Mouse (Mus musculus) heart, embryonic 15.5 days (tissue): ENCODE results near the gene Uhrf1bp1. TPM values are rescaled to one million over a fixed set of nuclear protein-coding genes. Genes with fewer than 3 reads are reported as not detected.
A peak's percentile ranks its signal among the peaks of the same experiment; 100 is the strongest.
"Not testable (repeated sequence)": the region's sequence is repeated elsewhere in the genome, so short reads cannot be mapped to it uniquely, and the experiment has no call there.

Experiments used
- ATAC-seq: fragments of 200-750 bp; cut with Nextera tagmentation; replicated peaks from 2 replicates; pipeline ENCODE4 v1.8.0; 2017; ENCODE audit warnings: low read depth, moderate TSS enrichment; ENCODE audit not compliant: insufficient number of reproducible peaks, insufficient read depth, low FRiP score
- H3K27ac ChIP-seq: fragments of 300-500 bp; sonication (generic); 2 replicates; pipeline ENCODE4 v1.5.1; 2015; ENCODE audit warnings: mild to moderate bottlenecking, inconsistent platforms
- H3K27me3 ChIP-seq: fragments of 300-500 bp; sonication (generic); 2 replicates; pipeline ENCODE4 v1.6.1; 2015; ENCODE audit warnings: inconsistent platforms
- H3K36me3 ChIP-seq: fragments of 300-500 bp; sonication (generic); 2 replicates; pipeline ENCODE4 v1.6.1; 2015; ENCODE audit warnings: mild to moderate bottlenecking, inconsistent platforms
- H3K4me1 ChIP-seq: fragments of 300-500 bp; sonication (generic); replicated peaks from 2 replicates; pipeline ENCODE4 v1.6.1; 2015; ENCODE audit warnings: inconsistent platforms
- H3K4me2 ChIP-seq: fragments of 300-500 bp; sonication (generic); 2 replicates; pipeline ENCODE4 v1.6.1; 2015; ENCODE audit warnings: inconsistent platforms, mild to moderate bottlenecking, moderate library complexity
- H3K4me3 ChIP-seq: fragments of 300-500 bp; sonication (generic); 2 replicates; pipeline ENCODE4 v1.5.1; 2015; ENCODE audit warnings: mild to moderate bottlenecking, inconsistent platforms
- H3K9ac ChIP-seq: fragments of 300-500 bp; sonication (generic); 2 replicates; pipeline ENCODE4 v1.6.1; 2015; ENCODE audit warnings: mild to moderate bottlenecking, inconsistent platforms
- H3K9me3 ChIP-seq: fragments of 300-500 bp; sonication (generic); replicated peaks from 2 replicates; pipeline ENCODE4 v1.6.1; 2016; ENCODE audit warnings: inconsistent platforms
- WGBS: fragments of 180-500 bp; shearing (Covaris S2); methylation state at CpG from one replicate; pipeline ENCODE4 v1.1.7; 2015; ENCODE audit warnings: mixed read lengths; 5-methylcytosine and 5-hydroxymethylcytosine counted together
- polyA plus RNA-seq: library from polyadenylated mRNA; unstranded; fragments of >200 nt; fragmentation: Nextera tagmentation; extraction: Ambion mirVana; gene quantifications from 2 replicates; pipeline ENCODE4 v1.2.1, GENCODE M21; 2015

Gene Uhrf1bp1
- polyA plus RNA-seq, 1 experiment from 2014 or later = 3.0 TPM

GRCm38 (mm10) chr17:27823142-27823905, 32.9 kb upstream of the Uhrf1bp1 start:
- no peak overlapping the region for H3K27ac ChIP-seq
- whole genome bisulfite sequencing = 77% methylated on average over 9 of the region's 9 CpGs
- H3K27me3 ChIP-seq = no peaks in the 10 kb centered on the region
- H3K4me1 ChIP-seq = peaks cover 31% of the 10 kb centered on the region
- H3K4me2 ChIP-seq = no peak overlapping the region
- H3K36me3 ChIP-seq = no peaks in the 10 kb centered on the region
- no peak overlapping the region for H3K4me3 ChIP-seq
- H3K9me3 ChIP-seq = no peaks in the 10 kb centered on the region
- no peak for ATAC-seq
- H3K9ac ChIP-seq = no peak overlapping the region

- Histone ChIP-seq H3K9ac (no peak overlapping the region), H3K36me3 (no peaks in the 10 kb centered on the region), H3K9me3 (no peaks in the 10 kb centered on the region), H3K4me3 (no peak overlapping the region), H3K27ac (peak overlapping the region; percentile 40; the same call in 1 of the 2 replicates), H3K27me3 (no peaks in the 10 kb centered on the region), H3K4me2 (no peak overlapping the region), H3K4me1 (peaks cover 19% of the 10 kb centered on the region)
- WGBS = 48% methylated on average over 1 of the region's 1 CpGs
- ATAC-seq = no peak
Observed at GRCm38 (mm10) chr17:27824941-27825340, 31.3 kb upstream of the Uhrf1bp1 start.

GRCm38 (mm10) chr17:27825539-27825938, 30.7 kb upstream of the Uhrf1bp1 start:
- Histone ChIP-seq H3K9me3 (no peaks in the 10 kb centered on the region), H3K4me2 (peak overlapping the region; percentile 72), H3K27me3 (no peaks in the 10 kb centered on the region), H3K36me3 (no peaks in the 10 kb centered on the region), H3K9ac (no peak overlapping the region), H3K4me1 (peaks cover 19% of the 10 kb centered on the region), H3K27ac (peak overlapping the region; percentile 40), H3K4me3 (peak overlapping the region; percentile 49)
- ATAC-seq = no peak
- WGBS = 25% methylated on average over 3 of the region's 3 CpGs

GRCm38 (mm10) chr17:27825984-27826905, 30.0 kb upstream of the Uhrf1bp1 start:
- H3K4me3 ChIP-seq = peak overlapping the region; percentile 49
- no peaks in the 10 kb centered on the region for H3K27me3 ChIP-seq
- H3K4me1 ChIP-seq = peaks cover 15% of the 10 kb centered on the region
- peak; percentile 72 for ATAC-seq
- H3K9me3 ChIP-seq = no peaks in the 10 kb centered on the region
- H3K27ac ChIP-seq = peak overlapping the region; percentile 71
- H3K36me3 ChIP-seq = no peaks in the 10 kb centered on the region
- H3K4me2 ChIP-seq = peak overlapping the region; percentile 72
- peak overlapping the region; percentile 48; the same call in 1 of the 2 replicates for H3K9ac ChIP-seq
- WGBS = 2% methylated on average over 22 of the region's 22 CpGs

- no peaks in the 10 kb centered on the region for H3K9me3 ChIP-seq
- H3K36me3 ChIP-seq = no peaks in the 10 kb centered on the region
- peaks cover 12% of the 10 kb centered on the region for H3K4me1 ChIP-seq
- 4% methylated on average over 8 of the region's 9 CpGs for WGBS
- peak overlapping the region; percentile 71 for H3K27ac ChIP-seq
- peak overlapping the region; percentile 72 for H3K4me2 ChIP-seq
- peak overlapping the region; percentile 49 for H3K4me3 ChIP-seq
- 0 out of 2 replicates have a peak overlapping the region, but pooled peaks have one; percentile 48 for H3K9ac ChIP-seq
- no peaks in the 10 kb centered on the region for H3K27me3 ChIP-seq
- 0 out of 2 replicates have a peak, but pooled peaks have one; percentile 25 for ATAC-seq
Observed at GRCm38 (mm10) chr17:27826908-27827383, 29.3 kb upstream of the Uhrf1bp1 start.

GRCm38 (mm10) chr17:27827511-27827910, 28.7 kb upstream of the Uhrf1bp1 start:
- Histone ChIP-seq H3K9me3 (no peaks in the 10 kb centered on the region), H3K4me3 (no peak overlapping the region), H3K4me2 (peak overlapping the region; percentile 72; the same call in 1 of the 2 replicates), H3K4me1 (peaks cover 12% of the 10 kb centered on the region), H3K27me3 (no peaks in the 10 kb centered on the region), H3K27ac (no peak overlapping the region), H3K9ac (no peak overlapping the region), H3K36me3 (no peaks in the 10 kb centered on the region)
- ATAC-seq = no peak
- 40% methylated on average over 6 of the region's 6 CpGs for WGBS

- Histone ChIP-seq H3K36me3 (no peaks in the 10 kb centered on the region), H3K4me1 (peaks cover 12% of the 10 kb centered on the region), H3K9ac (no peak overlapping the region), H3K9me3 (no peaks in the 10 kb centered on the region), H3K27ac (no peak overlapping the region), H3K27me3 (peaks cover 10% of the 10 kb centered on the region; the same call in 1 of the 2 replicates), H3K4me3 (no peak overlapping the region), H3K4me2 (no peak overlapping the region)
- WGBS = 57% methylated on average over 7 of the region's 7 CpGs
- no peak for ATAC-seq
Observed at GRCm38 (mm10) chr17:27830411-27830810, 25.8 kb upstream of the Uhrf1bp1 start.

GRCm38 (mm10) chr17:27837850-27838249, 18.4 kb upstream of the Uhrf1bp1 start, which contains the start of gene Snrpc:
Snrpc (plus strand) TSS chr17:27838150.
- not testable (repeated sequence) for H3K9ac ChIP-seq, H3K4me2 ChIP-seq, H3K9me3 ChIP-seq, ATAC-seq, H3K4me3 ChIP-seq, H3K36me3 ChIP-seq, H3K27ac ChIP-seq
- peaks cover 15% of the 10 kb centered on the region for H3K4me1 ChIP-seq
- peaks cover 19% of the 10 kb centered on the region; the same call in 1 of the 2 replicates for H3K27me3 ChIP-seq
- WGBS = 64% methylated on average over 4 of the region's 4 CpGs

GRCm38 (mm10) chr17:27839469-27840252, 16.6 kb upstream of the Uhrf1bp1 start:
- H3K4me3 ChIP-seq = peak overlapping the region; percentile 96
- 2% methylated on average over 35 of the region's 35 CpGs for WGBS
- peak; percentile 94 for ATAC-seq
- H3K27ac ChIP-seq = peak overlapping the region; percentile 54
- peak overlapping the region; percentile 93 for H3K9ac ChIP-seq
- H3K4me2 ChIP-seq = peak overlapping the region; percentile 77
- H3K27me3 ChIP-seq = peaks cover 12% of the 10 kb centered on the region; the same call in 1 of the 2 replicates
- H3K9me3 ChIP-seq = no peaks in the 10 kb centered on the region
- H3K4me1 ChIP-seq = peaks cover 15% of the 10 kb centered on the region
- H3K36me3 ChIP-seq = peaks cover 23% of the 10 kb centered on the region

GRCm38 (mm10) chr17:27848351-27848750, 7.9 kb upstream of the Uhrf1bp1 start:
- H3K9me3 ChIP-seq = no peaks in the 10 kb centered on the region
- H3K9ac ChIP-seq = no peak overlapping the region
- H3K27me3 ChIP-seq = no peaks in the 10 kb centered on the region
- no peak overlapping the region for H3K27ac ChIP-seq
- no peak overlapping the region for H3K4me2 ChIP-seq
- no peak for ATAC-seq
- WGBS = 96% methylated on average over 1 of the region's 1 CpGs
- H3K36me3 ChIP-seq = peaks cover 82% of the 10 kb centered on the region
- H3K4me1 ChIP-seq = peaks cover 4% of the 10 kb centered on the region; the same call in 1 of the 2 replicates
- no peak overlapping the region for H3K4me3 ChIP-seq
